Mouse (Mus musculus) adrenal gland, postnatal 36 days (tissue): Measurements from ENCODE around the gene Irf8. TPM values are rescaled to one million over a fixed set of nuclear protein-coding genes. Genes with fewer than 3 reads are reported as not detected.
"Not testable (repeated sequence)": the region's sequence is repeated elsewhere in the genome, so short reads cannot be mapped to it uniquely, and the experiment has no call there.

ENCODE experiments used
- DNase-seq, 2 experiments: peaks; one replicate each; pipeline ENCODE4 v3.0.0; 2021; ENCODE audit warnings: mixed read lengths in 1 of 2
- total RNA-seq, 2 experiments: library from RNA; stranded (reverse); gene quantifications; 2 replicates each; pipeline ENCODE4 v1.2.3; 2021

The Irf8 gene
- total RNA-seq, 2 experiments from 2014 or later: 9.8 to 44.7 TPM

- no peak for DNase-seq
Measured at GRCm38 (mm10) chr8:120719586-120720236, 16.4 kb upstream of the Irf8 start.

GRCm38 (mm10) chr8:120723025-120723424 lies 13.1 kb upstream of the Irf8 start:
- DNase-seq: no peak

DNA sequence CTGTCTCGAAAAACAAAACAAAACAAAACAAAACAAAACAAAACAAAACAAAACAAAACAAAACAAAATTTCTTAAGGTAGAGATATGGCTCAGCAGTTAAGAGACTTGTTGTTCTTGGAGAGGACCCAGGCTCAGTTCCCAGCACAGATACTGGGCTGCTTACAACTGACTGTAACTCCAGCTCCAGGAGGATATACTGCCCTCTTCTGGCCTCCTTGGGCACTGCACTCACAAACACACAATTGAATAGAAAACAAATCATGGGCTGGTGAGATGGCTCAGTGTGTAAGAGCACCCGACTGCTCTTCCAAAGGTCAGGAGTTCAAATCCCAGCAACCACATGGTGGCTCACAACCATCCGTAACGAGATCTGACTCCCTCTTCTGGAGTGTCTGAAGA lies 12.1 kb upstream of the Irf8 start:
- DNase-seq: not testable (repeated sequence)

DNA sequence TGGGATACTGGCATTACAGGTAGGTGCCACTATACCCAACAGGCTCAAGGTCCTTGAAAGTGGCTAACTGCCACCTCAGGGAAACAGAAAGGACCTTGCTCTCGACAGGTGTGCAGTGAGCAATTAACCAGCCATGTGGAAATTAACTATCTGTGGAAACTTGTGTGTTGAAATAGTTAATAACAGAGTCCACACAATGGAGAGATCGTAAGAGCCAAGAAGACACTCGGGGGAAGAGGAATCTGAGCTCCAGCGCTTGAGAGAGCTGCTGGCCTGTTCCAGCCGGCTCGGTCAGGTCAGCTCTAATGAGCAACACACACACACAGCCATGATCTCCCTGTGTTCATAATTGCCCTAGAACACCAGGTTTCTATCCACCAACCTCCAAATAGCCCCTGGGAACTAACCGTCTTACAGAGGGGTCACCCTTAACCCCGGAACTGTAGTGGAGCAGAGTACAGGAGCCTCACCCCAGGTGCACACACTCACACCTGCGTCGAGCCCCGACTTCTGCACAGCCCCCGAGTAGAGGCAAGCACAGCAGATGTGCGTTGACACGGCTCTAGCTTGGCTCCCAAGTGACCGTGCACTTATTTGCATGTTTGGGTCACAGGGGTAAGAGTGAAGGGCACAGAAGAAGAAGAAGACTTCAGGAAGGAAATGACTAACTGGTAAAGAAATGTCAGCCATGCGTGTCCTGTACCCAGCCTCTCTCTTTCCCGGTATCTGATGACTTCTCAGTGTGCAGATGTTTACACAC lies 11.2 kb upstream of the Irf8 start:
- no peak for DNase-seq

DNA sequence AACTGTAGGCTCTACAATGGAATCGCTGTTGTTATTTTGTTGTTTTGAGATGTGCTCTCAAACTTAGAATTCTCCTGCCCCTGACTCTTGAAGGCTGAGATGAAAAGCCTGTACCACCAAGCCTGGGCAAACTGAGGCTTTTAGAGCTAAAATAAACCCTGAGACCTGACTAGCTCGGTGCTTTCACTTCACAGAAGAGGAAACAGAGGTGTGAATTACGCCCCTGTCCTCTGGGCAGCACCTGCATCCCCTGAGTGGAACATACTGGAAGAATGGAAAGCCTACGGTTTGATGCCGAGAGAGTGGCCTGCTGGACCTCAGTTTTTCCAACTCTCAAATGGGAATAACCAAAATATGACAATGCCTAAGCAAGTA lies 10.6 kb upstream of the Irf8 start:
- DNase-seq: no peak

- DNase-seq: no peak
Measured at GRCm38 (mm10) chr8:120726051-120726450, 10.1 kb upstream of the Irf8 start.

DNA sequence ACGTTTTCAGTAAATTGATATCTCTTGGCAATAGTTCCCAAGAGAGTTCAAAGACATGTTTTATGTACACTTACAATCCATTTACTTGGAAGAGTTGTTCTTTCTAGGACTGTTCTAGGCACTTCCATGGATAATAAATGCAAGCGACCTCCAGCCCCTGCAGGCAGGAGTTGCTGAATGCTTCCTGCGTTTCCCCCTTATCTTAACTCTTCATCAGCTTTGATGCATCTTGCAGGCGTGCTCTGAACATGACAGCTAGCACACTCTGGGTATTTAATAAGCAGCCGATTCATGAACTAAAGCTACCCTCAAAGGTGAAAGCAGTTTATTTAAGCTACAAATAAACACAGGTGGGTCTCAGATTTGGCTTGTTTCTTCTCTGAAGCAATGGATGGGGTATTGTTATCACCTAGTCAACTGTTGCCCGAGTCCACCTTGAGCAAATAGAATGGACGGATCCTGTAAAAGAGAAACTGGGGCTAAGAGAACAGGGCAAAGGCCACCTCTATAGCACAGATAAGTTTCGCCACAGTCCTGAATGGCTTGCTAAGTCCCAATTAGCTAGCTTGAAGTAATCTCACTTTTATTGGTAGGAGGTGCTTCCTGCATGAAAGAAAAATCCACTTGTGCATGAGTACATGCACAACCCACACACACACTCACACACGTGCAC lies 7.5 kb upstream of the Irf8 start:
- DNase-seq: no peak

GRCm38 (mm10) chr8:120731582-120731981 lies 4.6 kb upstream of the Irf8 start:
- no peak for DNase-seq

GRCm38 (mm10) chr8:120732068-120732467 lies 4.1 kb upstream of the Irf8 start:
- DNase-seq: no peak

- peak; percentile 58 to 61 for DNase-seq
Measured at GRCm38 (mm10) chr8:120736486-120736885, 328 bp downstream of the Irf8 start.

GRCm38 (mm10) chr8:120737166-120737565 lies 1.0 kb downstream of the Irf8 start:
- DNase-seq: no peak

- DNase-seq: peak in 1 of 2 experiments; percentile 34
Measured at GRCm38 (mm10) chr8:120738771-120739170, 2.6 kb downstream of the Irf8 start.

DNA sequence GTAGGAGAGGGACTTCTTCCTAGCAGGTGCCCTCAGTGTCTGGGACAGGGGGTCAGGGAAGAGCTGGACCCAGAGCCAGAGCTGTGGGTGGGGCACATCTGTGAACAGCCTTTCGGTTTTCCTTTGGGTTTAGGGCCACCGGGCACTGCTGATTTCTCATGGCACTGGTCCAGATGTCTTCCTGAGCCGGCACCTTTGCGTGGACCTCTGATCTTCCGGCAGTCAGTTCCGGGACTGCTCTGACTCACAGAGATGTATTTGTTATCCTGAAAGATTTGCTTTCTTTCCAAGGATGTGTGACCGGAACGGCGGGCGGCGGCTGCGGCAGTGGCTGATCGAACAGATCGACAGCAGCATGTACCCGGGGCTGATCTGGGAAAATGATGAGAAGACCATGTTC lies 3.4 kb downstream of the Irf8 start:
- peak; percentile 55 to 63 for DNase-seq

GRCm38 (mm10) chr8:120740579-120740978 lies 4.4 kb downstream of the Irf8 start:
- DNase-seq: no peak

DNA sequence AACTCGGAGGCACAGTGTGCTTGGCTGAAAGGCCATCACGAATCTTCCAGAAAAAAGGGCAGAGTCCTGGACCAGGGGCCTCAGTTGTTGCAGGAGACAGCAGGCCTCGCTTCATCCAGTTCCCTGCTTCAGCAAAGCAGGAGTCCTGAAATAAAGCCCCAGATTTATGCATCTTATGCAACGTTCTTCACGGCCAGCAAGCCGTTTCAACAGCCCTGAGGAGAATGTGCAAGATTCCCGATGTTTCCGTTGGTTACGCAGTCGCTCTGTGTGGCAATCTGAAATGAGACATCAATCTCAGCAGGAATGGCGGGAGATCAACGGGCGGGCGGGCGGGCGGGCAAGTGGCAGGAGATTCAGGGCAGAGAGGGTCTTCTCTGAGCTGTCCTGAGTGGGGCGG lies 4.8 kb downstream of the Irf8 start:
- peak in 1 of 2 experiments; percentile 64 for DNase-seq

DNA sequence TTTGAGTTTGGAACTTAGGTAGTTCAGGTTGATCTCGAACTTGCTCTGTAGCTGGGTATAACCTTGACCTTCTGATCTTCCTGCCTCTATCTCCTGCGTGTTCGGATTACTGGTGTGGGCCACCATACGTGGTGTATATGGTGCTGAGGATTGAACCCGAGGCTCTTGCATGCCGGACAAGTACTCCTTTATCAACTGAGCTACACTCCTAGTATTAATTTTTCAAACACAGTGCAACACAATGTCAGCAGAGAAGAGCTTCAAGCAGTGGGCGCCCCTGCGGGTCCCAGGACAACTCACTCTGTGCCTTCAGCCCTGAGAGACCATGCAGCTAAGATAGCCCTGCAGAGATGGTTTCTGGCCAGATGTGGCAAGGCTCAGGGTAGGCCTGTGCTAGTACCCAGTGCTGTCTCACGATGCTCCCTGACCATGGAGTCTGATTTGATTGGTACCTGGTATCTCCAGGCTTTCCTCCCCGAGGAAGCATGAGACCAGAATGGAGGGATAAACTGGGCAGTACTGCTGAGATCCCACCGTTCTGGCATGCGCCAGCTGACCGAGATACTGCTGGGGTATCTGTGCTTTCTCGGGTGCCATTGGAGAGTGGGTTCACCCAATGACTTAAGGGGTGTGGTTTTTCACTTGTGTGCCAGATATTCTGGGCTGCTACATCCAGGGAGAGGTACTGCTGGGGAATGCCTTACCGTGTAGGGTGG lies 5.8 kb downstream of the Irf8 start:
- no peak for DNase-seq

- no peak for DNase-seq
Measured at GRCm38 (mm10) chr8:120743149-120743897, 7.2 kb downstream of the Irf8 start.

DNA sequence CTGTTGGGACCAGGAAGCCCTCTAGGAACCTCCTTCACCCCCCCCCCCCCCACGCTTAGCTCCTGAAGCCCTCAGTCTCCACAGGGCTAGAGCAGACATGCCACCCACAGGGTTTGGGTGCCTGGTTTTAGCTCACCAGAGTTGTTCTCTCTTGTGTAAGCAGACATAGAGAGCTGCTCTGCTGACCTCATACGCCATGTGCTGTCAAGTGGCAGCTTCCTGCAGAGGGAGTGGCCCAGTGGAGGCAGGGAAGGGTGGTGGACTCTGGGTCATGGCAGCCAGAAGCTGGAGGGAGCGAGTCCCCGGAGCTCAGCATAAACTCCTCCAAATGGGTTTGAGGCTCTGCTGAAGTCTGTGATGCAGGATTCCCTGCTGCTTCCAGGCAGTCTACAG lies 7.7 kb downstream of the Irf8 start:
- DNase-seq: no peak

- no peak for DNase-seq
Measured at GRCm38 (mm10) chr8:120744448-120744847, 8.3 kb downstream of the Irf8 start.

GRCm38 (mm10) chr8:120745226-120745625 lies 9.1 kb downstream of the Irf8 start:
- DNase-seq: no peak

GRCm38 (mm10) chr8:120746007-120746701 lies 10.0 kb downstream of the Irf8 start:
- DNase-seq: no peak
